Mouse (Mus musculus) thymus, adult 2 months (tissue): ENCODE measurements around the gene Mn1. TPM values are rescaled to one million over a fixed set of nuclear protein-coding genes. Genes with fewer than 3 reads are reported as not detected.

Experiments used
- DNase-seq: peaks from one replicate; pipeline ENCODE4 v3.0.0; 2021
- H3K27ac ChIP-seq: fragments of 200-500 bp; 2 replicates; pipeline ENCODE4 v1.5.1; 2012; ENCODE audit warnings: low read length, control low read depth; ENCODE audit not compliant: control insufficient read depth, insufficient read depth
- H3K27me3 ChIP-seq: fragments of 200-500 bp; 2 replicates; pipeline ENCODE4 v1.6.1; 2012; ENCODE audit warnings: mild to moderate bottlenecking, low read length, moderate library complexity, mixed read lengths; ENCODE audit not compliant: control insufficient read depth, insufficient read depth
- H3K36me3 ChIP-seq: fragments of 200-500 bp; 2 replicates; pipeline ENCODE4 v1.6.1; 2012; ENCODE audit warnings: mild to moderate bottlenecking, low read length, moderate library complexity; ENCODE audit not compliant: control insufficient read depth, insufficient read depth
- H3K4me1 ChIP-seq: fragments of 200-500 bp; replicated peaks from 2 replicates; pipeline ENCODE4 v1.6.1; 2012; ENCODE audit warnings: low read length; ENCODE audit not compliant: control insufficient read depth, insufficient read depth
- H3K4me3 ChIP-seq: fragments of 200-500 bp; 2 replicates; pipeline ENCODE4 v1.5.1; 2012; ENCODE audit warnings: mild to moderate bottlenecking, low read length, control low read depth, moderate library complexity; ENCODE audit not compliant: control insufficient read depth, insufficient read depth
- CTCF ChIP-seq: fragments of 200-500 bp; IDR thresholded peaks from 2 replicates; pipeline ENCODE4 v1.5.1; 2012; ENCODE audit warnings: mild to moderate bottlenecking, control low read depth, low read length, moderate library complexity, borderline replicate concordance; ENCODE audit not compliant: control insufficient read depth, poor library complexity, insufficient read depth; ENCODE audit errors: extremely low read depth
- POLR2A ChIP-seq: fragments of 200-500 bp; IDR thresholded peaks from 2 replicates; pipeline ENCODE4 v1.6.1; 2012; ENCODE audit warnings: mild to moderate bottlenecking, low read length, control low read depth, moderate library complexity; ENCODE audit not compliant: control insufficient read depth, poor library complexity, insufficient read depth; ENCODE audit errors: extremely low read depth
- WGBS: fragments of 180-500 bp; shearing (Covaris S2); methylation state at CpG from one replicate; pipeline ENCODE4 v1.1.7; 2018; 5-methylcytosine and 5-hydroxymethylcytosine counted together
- polyA plus RNA-seq: library from polyadenylated mRNA; depleted of rRNA; stranded (reverse); fragments of >200 nt; gene quantifications from 2 replicates; pipeline ENCODE4 v1.2.3, GENCODE M21; 2012

Gene Mn1
- polyA plus RNA-seq, 1 experiment: 3.4 TPM

DNA sequence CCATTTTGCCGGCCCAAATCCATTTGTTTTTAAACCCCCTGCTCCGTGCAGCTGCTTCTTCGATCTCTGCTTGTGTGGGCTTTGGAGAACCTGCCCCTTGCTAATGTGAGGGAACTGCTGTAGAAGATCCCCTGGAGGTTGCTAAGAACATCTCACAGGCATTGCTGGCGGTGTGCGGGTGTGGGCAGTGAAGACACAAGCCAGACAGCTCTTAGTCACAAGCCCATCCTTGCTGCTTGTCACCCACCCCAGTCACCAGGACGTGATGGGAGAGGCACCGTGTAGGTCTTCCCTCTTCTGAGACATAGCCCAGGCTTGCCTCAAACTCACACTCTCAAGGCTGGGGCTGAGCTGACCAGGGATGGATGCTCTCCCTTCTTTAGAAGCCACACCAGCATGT, 20.0 kb downstream of the Mn1 start:
- Histone ChIP-seq H3K27me3 (no peaks in the 10 kb centered on the region), H3K4me1 (peaks cover 19% of the 10 kb centered on the region), H3K4me3 (no peak overlapping the region), H3K36me3 (no peaks in the 10 kb centered on the region), H3K27ac (no peak overlapping the region)
- 91% methylated on average over 7 of the region's 7 CpGs for WGBS
- TF ChIP-seq POLR2A (no peak), CTCF (no peak)
- DNase-seq: no peak

DNA sequence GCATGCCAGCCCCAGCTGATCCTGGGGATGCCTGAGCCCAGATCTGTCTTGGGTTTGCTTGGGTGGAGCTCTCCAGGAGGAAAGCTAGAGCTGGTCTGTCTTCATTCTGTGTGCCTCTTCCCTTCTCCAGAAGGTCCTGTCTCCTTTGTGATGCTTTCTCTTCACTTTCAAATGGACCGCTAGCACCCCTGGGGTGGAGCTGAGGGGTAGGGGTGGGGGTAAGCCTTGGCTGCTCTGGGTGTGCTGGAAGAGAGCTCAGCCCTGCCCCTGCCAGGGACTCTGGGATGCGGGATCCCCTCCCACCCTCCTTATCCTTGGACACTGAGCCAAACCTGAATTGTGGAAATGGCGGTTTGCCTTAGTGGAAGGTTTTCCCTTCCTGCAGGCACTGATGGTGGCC, 21.2 kb downstream of the Mn1 start:
- H3K4me3 ChIP-seq: no peak overlapping the region
- TF ChIP-seq POLR2A (no peak), CTCF (no peak)
- peaks cover 18% of the 10 kb centered on the region for H3K4me1 ChIP-seq
- DNase-seq: no peak
- H3K27me3 ChIP-seq: no peaks in the 10 kb centered on the region
- H3K27ac ChIP-seq: no peak overlapping the region
- 92% methylated on average over 3 of the region's 3 CpGs for WGBS
- no peaks in the 10 kb centered on the region for H3K36me3 ChIP-seq

DNA sequence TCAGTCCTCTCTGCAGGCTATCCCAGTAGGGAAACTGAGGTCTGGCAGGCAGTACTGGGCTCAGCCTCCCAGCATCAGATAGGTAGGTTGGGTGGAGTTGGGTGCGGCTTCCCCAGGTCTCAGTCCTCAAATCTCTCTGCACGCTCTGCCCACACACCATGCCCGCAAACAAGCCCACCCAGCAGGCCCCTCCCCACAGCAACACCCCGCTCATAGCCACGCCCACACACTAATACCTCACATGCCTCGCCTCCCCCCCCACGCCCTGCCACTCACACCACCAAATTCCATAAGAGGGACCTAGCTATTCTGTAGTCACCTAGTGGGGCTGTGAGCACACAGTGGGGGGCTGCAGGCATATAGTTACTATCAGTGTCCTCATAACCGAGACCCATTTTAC, 21.7 kb downstream of the Mn1 start:
- Histone ChIP-seq H3K27me3 (no peaks in the 10 kb centered on the region), H3K27ac (no peak overlapping the region), H3K36me3 (no peaks in the 10 kb centered on the region), H3K4me1 (peaks cover 18% of the 10 kb centered on the region), H3K4me3 (no peak overlapping the region)
- WGBS: 96% methylated on average over 8 of the region's 8 CpGs
- TF ChIP-seq CTCF (no peak), POLR2A (no peak)
- no peak for DNase-seq

DNA sequence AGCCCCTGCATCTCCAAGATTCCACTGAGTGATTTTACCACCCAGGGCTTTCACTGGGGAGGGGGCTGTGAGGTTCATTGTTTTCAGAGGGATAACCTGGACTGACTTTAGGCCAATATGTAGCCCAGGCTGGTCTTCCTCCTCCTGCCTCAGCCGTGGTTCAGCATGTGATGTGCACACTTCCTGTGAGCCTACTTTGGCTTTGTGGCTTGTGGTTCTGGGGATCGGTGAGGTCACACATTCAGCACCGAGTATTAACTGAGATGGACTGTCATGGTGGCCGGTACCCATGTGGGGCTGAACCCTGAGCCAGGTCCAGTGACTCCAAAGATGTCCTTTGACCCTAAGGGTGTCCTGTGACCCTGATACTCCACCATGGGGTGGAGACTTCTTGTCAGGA, 23.1 kb downstream of the Mn1 start:
- Histone ChIP-seq H3K4me3 (no peak overlapping the region), H3K27me3 (no peaks in the 10 kb centered on the region), H3K36me3 (no peaks in the 10 kb centered on the region), H3K4me1 (peaks cover 18% of the 10 kb centered on the region), H3K27ac (no peak overlapping the region)
- WGBS: 13% methylated on average over 4 of the region's 4 CpGs
- no peak for DNase-seq
- no peak for TF ChIP-seq CTCF
- TF ChIP-seq POLR2A: no peak

DNA sequence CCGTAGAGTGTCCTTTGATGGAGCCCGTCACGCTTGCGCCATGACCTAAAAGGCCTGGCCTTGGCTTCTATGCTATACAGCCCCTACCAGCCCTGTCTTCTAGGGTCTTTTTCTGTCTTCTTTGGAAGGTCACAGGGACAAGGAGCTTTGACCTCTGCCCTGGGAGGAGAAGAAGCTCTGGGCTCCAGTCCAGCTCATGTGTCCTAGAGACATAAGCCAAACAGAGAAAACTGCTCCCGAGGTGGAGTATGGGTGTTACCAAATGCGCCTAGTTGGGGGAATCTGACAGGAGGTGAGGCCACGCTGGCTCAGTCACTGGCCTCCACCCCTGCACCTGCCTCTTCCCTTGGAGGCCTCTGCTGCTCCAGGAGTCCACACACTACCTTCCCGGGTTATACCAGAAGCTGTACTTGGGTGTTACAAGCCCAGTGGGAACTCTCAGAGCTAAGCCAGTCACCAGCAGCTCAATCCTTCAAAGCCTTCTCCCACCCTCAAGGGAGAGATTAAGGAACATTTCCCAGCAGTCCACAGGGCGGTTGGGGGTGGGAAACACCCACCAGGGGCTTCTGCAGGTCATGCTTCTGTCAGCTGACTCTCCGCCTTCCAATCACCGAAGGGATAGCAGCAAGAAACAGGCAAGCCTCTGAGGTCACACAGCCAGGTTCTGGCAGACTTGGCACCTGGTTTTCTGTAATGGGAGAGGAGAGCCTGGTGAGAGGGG, 25.1 kb downstream of the Mn1 start:
- H3K4me1 ChIP-seq: peaks cover 8% of the 10 kb centered on the region
- H3K36me3 ChIP-seq: no peaks in the 10 kb centered on the region
- H3K4me3 ChIP-seq: no peak overlapping the region
- 92% methylated on average over 11 of the region's 11 CpGs for WGBS
- DNase-seq: no peak
- TF ChIP-seq CTCF (no peak), POLR2A (no peak)
- H3K27me3 ChIP-seq: no peaks in the 10 kb centered on the region
- no peak overlapping the region for H3K27ac ChIP-seq

DNA sequence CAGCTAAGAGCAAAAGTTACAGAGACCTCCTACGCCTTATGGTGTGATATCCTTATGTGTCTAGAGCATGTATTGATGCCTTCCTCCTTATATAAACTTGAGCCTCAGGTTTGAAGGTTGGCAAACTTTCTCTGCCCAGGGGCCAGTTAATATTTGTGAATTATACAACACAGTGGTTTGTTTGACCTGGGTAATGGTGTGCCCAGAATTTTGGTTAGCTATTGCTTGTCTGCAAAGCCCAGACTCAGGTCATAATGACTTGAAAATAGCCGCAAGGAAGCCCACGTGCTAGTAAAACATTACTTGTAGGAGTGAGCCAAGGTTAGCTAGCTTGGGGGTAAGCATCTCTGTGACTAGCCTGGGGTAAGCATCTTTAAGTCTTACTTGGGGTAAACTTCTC, 26.5 kb downstream of the Mn1 start:
- no peak for TF ChIP-seq CTCF
- TF ChIP-seq POLR2A: no peak
- Histone ChIP-seq H3K4me3 (no peak overlapping the region), H3K36me3 (no peaks in the 10 kb centered on the region), H3K27ac (no peak overlapping the region), H3K4me1 (peaks cover 8% of the 10 kb centered on the region), H3K27me3 (no peaks in the 10 kb centered on the region)
- WGBS: 98% methylated on average over 3 of the region's 3 CpGs
- DNase-seq: no peak

DNA sequence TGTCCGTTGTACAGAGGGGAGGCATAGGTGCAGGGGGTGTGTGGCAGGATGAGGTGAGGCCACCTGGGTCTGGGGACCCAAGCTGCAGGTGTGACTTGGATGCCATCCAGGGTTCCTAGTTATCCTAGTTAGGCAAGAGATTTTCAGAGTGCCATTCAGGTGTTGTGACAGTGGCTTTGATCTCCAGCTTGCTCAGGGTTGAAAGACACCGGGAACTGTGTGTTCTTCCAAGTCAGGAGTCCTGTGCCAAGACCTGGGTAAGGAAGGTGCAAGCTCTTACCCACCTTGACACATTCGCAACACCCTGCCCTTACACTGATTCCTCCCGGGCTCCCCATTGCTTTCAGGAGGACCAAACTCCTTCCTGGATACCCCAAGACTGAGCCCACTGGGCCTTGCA, 27.2 kb downstream of the Mn1 start:
- no peak overlapping the region for H3K27ac ChIP-seq
- no peaks in the 10 kb centered on the region for H3K27me3 ChIP-seq
- 79% methylated on average over 4 of the region's 4 CpGs for WGBS
- no peak for DNase-seq
- no peak for TF ChIP-seq CTCF
- TF ChIP-seq POLR2A: no peak
- no peaks in the 10 kb centered on the region for H3K36me3 ChIP-seq
- peaks cover 8% of the 10 kb centered on the region for H3K4me1 ChIP-seq
- no peak overlapping the region for H3K4me3 ChIP-seq
